Mouse (Mus musculus): ENCODE results near the gene Mtcl1. TPM values are rescaled to one million over a fixed set of nuclear protein-coding genes. Genes with fewer than 3 reads are reported as not detected.

Gene Mtcl1
- polyA plus RNA-seq, 1 experiment from 2014 or later = 2.8 TPM

DNA sequence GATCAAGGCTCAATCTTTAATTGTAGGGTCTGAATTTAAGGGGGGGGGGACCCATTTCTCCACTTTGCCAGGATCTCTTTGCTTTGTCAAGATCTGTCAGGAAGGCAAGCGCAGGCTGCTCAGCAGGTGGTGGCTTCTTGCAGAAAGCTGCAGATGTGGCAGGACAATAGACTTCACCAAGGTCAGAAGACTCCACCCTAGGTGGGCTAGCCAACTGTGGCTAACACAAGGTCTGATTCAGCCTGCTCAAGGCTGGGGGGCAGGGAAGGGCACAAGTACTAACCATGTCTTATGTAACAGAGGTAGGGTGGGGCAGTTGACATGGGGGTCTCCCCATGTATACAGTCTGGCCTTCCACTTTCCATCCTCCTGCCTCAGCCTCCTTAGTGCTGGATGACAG, 7.7 kb upstream of the Mtcl1 start:
- no peak overlapping the region for H3K27ac ChIP-seq (ENCODE audit: low read depth, low read length)
- H3K4me1 ChIP-seq (ENCODE audit: control insufficient read depth, insufficient read depth, low read length) = no peaks in the 10 kb centered on the region
- no peaks in the 10 kb centered on the region for H3K9me3 ChIP-seq (replicated peaks; ENCODE audit: control insufficient read depth, low read length)
- no peak for ATAC-seq (replicated peaks; ENCODE audit: insufficient number of reproducible peaks, low FRiP score, low TSS enrichment)
- no peak overlapping the region for H3K9ac ChIP-seq (ENCODE audit: low read depth, low read length)
- H3K4me3 ChIP-seq (ENCODE audit: low read depth, low read length) = no peak overlapping the region
- H3K4me2 ChIP-seq = no peak overlapping the region
- WGBS (ENCODE audit: insufficient replicate concordance) = 78% methylated on average over 1 of the region's 1 CpGs
- H3K27me3 ChIP-seq (ENCODE audit: control insufficient read depth, insufficient read depth, low read length) = peaks cover 7% of the 10 kb centered on the region; the same call in 1 of the 2 replicates
- H3K36me3 ChIP-seq (ENCODE audit: control insufficient read depth, insufficient read depth, low read length) = no peaks in the 10 kb centered on the region

DNA sequence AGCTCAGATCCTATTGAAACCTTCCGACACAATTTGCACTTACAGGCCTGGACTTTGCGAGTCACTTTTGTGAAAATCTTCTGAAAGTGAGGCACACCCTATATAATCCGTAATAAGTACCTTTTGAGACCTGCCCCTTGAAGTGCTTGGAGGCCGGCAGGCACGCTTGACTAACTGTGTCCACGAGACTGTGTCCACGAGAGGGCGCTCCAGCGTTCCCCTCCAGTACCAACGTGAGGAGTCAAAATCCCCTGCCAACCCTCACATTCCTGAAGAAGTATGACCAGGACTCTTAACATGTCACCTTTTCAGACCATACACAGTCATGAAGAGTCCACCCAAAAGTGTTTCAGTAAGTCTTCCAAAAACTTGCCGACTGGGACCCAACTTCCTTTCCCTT, 1.6 kb upstream of the Mtcl1 start:
- WGBS (ENCODE audit: insufficient replicate concordance) = 3% methylated on average over 11 of the region's 11 CpGs
- Histone ChIP-seq H3K4me3 (ENCODE audit: low read depth, low read length) (peak overlapping the region; percentile 61; the same call in 1 of the 2 replicates), H3K27me3 (ENCODE audit: control insufficient read depth, insufficient read depth, low read length) (peaks cover 36% of the 10 kb centered on the region), H3K9ac (ENCODE audit: low read depth, low read length) (no peak overlapping the region), H3K4me2 (peak overlapping the region; percentile 83), H3K4me1 (ENCODE audit: control insufficient read depth, insufficient read depth, low read length) (peaks cover 12% of the 10 kb centered on the region; the same call in 1 of the 2 replicates), H3K9me3 (replicated peaks; ENCODE audit: control insufficient read depth, low read length) (no peaks in the 10 kb centered on the region), H3K27ac (ENCODE audit: low read depth, low read length) (no peak overlapping the region), H3K36me3 (ENCODE audit: control insufficient read depth, insufficient read depth, low read length) (no peaks in the 10 kb centered on the region)
- no peak for ATAC-seq (replicated peaks; ENCODE audit: insufficient number of reproducible peaks, low FRiP score, low TSS enrichment)

DNA sequence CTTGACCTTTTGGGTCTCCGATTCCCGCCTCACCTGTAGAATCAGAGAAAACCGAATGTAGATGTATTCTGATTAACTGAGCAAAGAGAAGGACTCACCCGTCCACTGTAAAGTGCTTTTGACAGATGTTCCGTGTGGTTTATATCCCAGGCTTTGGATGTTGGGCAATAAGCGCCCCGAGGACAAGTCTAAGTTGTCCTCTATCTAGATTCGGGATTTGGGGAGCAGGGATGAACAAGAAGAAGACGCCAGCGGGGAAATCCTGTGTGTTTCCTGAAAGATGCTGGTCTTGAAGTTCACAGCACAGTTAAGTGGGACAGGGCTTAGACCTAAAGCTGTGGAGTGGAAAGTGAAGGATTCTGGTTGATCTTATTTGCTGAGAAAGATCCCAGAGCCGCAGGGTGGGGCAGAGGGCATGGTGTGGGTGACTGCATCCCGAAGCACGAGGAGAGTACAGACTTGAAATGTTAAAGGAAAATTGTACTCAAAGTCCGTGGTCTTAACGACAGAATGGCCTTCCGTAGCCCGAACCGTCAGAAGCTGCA, 1.0 kb upstream of the Mtcl1 start:
- 4% methylated on average over 18 of the region's 18 CpGs for WGBS (ENCODE audit: insufficient replicate concordance)
- peak overlapping the region; percentile 83 for H3K4me2 ChIP-seq
- peaks cover 36% of the 10 kb centered on the region for H3K27me3 ChIP-seq (ENCODE audit: control insufficient read depth, insufficient read depth, low read length)
- no peaks in the 10 kb centered on the region for H3K9me3 ChIP-seq (replicated peaks; ENCODE audit: control insufficient read depth, low read length)
- no peak overlapping the region for H3K27ac ChIP-seq (ENCODE audit: low read depth, low read length)
- no peaks in the 10 kb centered on the region for H3K36me3 ChIP-seq (ENCODE audit: control insufficient read depth, insufficient read depth, low read length)
- peaks cover 12% of the 10 kb centered on the region; the same call in 1 of the 2 replicates for H3K4me1 ChIP-seq (ENCODE audit: control insufficient read depth, insufficient read depth, low read length)
- no peak for ATAC-seq (replicated peaks; ENCODE audit: insufficient number of reproducible peaks, low FRiP score, low TSS enrichment)
- no peak overlapping the region for H3K9ac ChIP-seq (ENCODE audit: low read depth, low read length)
- peak overlapping the region; percentile 61 for H3K4me3 ChIP-seq (ENCODE audit: low read depth, low read length)

- peaks cover 12% of the 10 kb centered on the region; the same call in 1 of the 2 replicates for H3K4me1 ChIP-seq (ENCODE audit: control insufficient read depth, insufficient read depth, low read length)
- H3K9me3 ChIP-seq (replicated peaks; ENCODE audit: control insufficient read depth, low read length) = no peaks in the 10 kb centered on the region
- no peak overlapping the region for H3K27ac ChIP-seq (ENCODE audit: low read depth, low read length)
- peak overlapping the region; percentile 61 for H3K4me3 ChIP-seq (ENCODE audit: low read depth, low read length)
- ATAC-seq (replicated peaks; ENCODE audit: insufficient number of reproducible peaks, low FRiP score, low TSS enrichment) = peak; percentile 28; the same call in 1 of the 2 replicates
- WGBS (ENCODE audit: insufficient replicate concordance) = under 1% methylated on average over 102 of the region's 136 CpGs
- H3K4me2 ChIP-seq = peak overlapping the region; percentile 83
- H3K9ac ChIP-seq (ENCODE audit: low read depth, low read length) = peak overlapping the region; percentile 68
- H3K27me3 ChIP-seq (ENCODE audit: control insufficient read depth, insufficient read depth, low read length) = peaks cover 36% of the 10 kb centered on the region
- no peaks in the 10 kb centered on the region for H3K36me3 ChIP-seq (ENCODE audit: control insufficient read depth, insufficient read depth, low read length)
Measured at GRCm38 (mm10) chr17:66448421-66449405, 837 bp downstream of the Mtcl1 start.

- Histone ChIP-seq H3K4me1 (ENCODE audit: control insufficient read depth, insufficient read depth, low read length) (peaks cover 12% of the 10 kb centered on the region; the same call in 1 of the 2 replicates), H3K27ac (ENCODE audit: low read depth, low read length) (no peak overlapping the region), H3K4me2 (peak overlapping the region; percentile 83), H3K9me3 (replicated peaks; ENCODE audit: control insufficient read depth, low read length) (no peaks in the 10 kb centered on the region), H3K4me3 (ENCODE audit: low read depth, low read length) (peak overlapping the region; percentile 61), H3K9ac (ENCODE audit: low read depth, low read length) (peak overlapping the region; percentile 68), H3K36me3 (ENCODE audit: control insufficient read depth, insufficient read depth, low read length) (no peaks in the 10 kb centered on the region), H3K27me3 (ENCODE audit: control insufficient read depth, insufficient read depth, low read length) (peaks cover 35% of the 10 kb centered on the region)
- ATAC-seq (replicated peaks; ENCODE audit: insufficient number of reproducible peaks, low FRiP score, low TSS enrichment) = no peak
- 4% methylated on average over 13 of the region's 13 CpGs for WGBS (ENCODE audit: insufficient replicate concordance)
Measured at GRCm38 (mm10) chr17:66447978-66448377, 1.6 kb downstream of the Mtcl1 start.

DNA sequence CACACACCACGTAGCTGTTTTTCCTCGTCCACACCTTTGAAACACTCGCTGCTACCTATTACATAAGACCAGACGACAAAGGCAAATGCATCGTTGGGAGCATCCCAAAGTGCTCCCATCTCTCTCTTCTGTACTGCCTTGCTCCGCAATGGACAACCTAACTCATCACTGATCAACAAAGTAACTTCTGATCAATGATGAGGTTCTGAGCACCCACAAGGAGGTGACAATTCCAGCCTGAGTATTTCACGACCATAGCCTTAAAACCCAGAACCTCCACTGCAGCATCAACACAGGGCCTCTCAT, 2.6 kb downstream of the Mtcl1 start:
- whole genome bisulfite sequencing (ENCODE audit: insufficient replicate concordance) = 42% methylated on average over 7 of the region's 7 CpGs
- Histone ChIP-seq H3K4me3 (ENCODE audit: low read depth, low read length) (no peak overlapping the region), H3K9ac (ENCODE audit: low read depth, low read length) (no peak overlapping the region), H3K4me1 (ENCODE audit: control insufficient read depth, insufficient read depth, low read length) (peaks cover 12% of the 10 kb centered on the region; the same call in 1 of the 2 replicates), H3K27ac (ENCODE audit: low read depth, low read length) (no peak overlapping the region), H3K9me3 (replicated peaks; ENCODE audit: control insufficient read depth, low read length) (no peaks in the 10 kb centered on the region), H3K27me3 (ENCODE audit: control insufficient read depth, insufficient read depth, low read length) (peaks cover 26% of the 10 kb centered on the region), H3K36me3 (ENCODE audit: control insufficient read depth, insufficient read depth, low read length) (no peaks in the 10 kb centered on the region), H3K4me2 (no peak overlapping the region)
- ATAC-seq (replicated peaks; ENCODE audit: insufficient number of reproducible peaks, low FRiP score, low TSS enrichment) = no peak

DNA sequence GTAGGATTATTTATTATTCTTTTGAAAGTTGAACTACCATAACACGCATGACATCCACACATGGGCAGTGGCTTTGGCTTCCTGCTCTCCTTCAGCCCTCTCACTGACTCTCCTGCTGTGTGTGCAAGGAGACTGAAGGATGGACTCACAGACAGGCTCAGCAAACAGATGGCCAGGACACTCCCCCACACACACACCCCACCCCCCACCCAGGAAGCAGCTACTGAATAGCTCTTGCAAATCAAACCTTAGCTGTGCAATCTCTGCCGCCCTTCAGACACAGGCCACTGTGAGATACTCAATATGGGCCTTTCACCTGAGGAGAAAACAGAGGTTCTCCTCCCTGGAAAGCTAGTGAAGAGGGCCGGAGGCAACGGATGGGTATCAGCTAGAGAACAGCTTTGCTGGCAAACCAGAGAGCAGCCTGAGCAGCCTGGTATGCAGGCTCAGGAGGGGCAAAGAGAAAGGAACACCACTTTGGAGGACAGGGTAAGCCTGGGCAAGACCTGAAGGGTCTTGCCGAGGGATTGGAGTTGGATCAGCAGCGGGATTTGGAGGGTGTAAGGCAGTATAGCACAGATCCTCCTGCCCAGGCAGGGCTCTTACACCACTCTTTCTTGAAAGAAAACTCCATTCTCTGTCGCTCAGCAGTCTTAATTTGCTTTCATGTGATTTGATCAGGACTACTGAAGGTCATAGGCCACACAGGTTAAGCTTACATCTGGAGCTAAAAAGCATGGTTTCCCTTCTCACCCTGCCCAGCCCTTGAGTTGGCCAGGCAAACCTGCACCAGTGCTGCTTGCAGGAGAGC, 3.1 kb downstream of the Mtcl1 start:
- Histone ChIP-seq H3K4me1 (ENCODE audit: control insufficient read depth, insufficient read depth, low read length) (peaks cover 12% of the 10 kb centered on the region; the same call in 1 of the 2 replicates), H3K9me3 (replicated peaks; ENCODE audit: control insufficient read depth, low read length) (no peaks in the 10 kb centered on the region), H3K9ac (ENCODE audit: low read depth, low read length) (no peak overlapping the region), H3K4me2 (no peak overlapping the region), H3K36me3 (ENCODE audit: control insufficient read depth, insufficient read depth, low read length) (no peaks in the 10 kb centered on the region), H3K27ac (ENCODE audit: low read depth, low read length) (no peak overlapping the region), H3K27me3 (ENCODE audit: control insufficient read depth, insufficient read depth, low read length) (peaks cover 26% of the 10 kb centered on the region), H3K4me3 (ENCODE audit: low read depth, low read length) (no peak overlapping the region)
- no peak for ATAC-seq (replicated peaks; ENCODE audit: insufficient number of reproducible peaks, low FRiP score, low TSS enrichment)
- 42% methylated on average over 7 of the region's 7 CpGs for WGBS (ENCODE audit: insufficient replicate concordance)

- H3K27ac ChIP-seq (ENCODE audit: low read depth, low read length) = no peak overlapping the region
- peaks cover 17% of the 10 kb centered on the region for H3K27me3 ChIP-seq (ENCODE audit: control insufficient read depth, insufficient read depth, low read length)
- H3K36me3 ChIP-seq (ENCODE audit: control insufficient read depth, insufficient read depth, low read length) = no peaks in the 10 kb centered on the region
- H3K4me3 ChIP-seq (ENCODE audit: low read depth, low read length) = no peak overlapping the region
- no peak overlapping the region for H3K9ac ChIP-seq (ENCODE audit: low read depth, low read length)
- no peak overlapping the region for H3K4me2 ChIP-seq
- ATAC-seq (replicated peaks; ENCODE audit: insufficient number of reproducible peaks, low FRiP score, low TSS enrichment) = no peak
- peaks cover 7% of the 10 kb centered on the region; the same call in 1 of the 2 replicates for H3K4me1 ChIP-seq (ENCODE audit: control insufficient read depth, insufficient read depth, low read length)
- 75% methylated on average over 9 of the region's 9 CpGs for WGBS (ENCODE audit: insufficient replicate concordance)
- no peaks in the 10 kb centered on the region for H3K9me3 ChIP-seq (replicated peaks; ENCODE audit: control insufficient read depth, low read length)
Measured at GRCm38 (mm10) chr17:66444059-66444700, 5.4 kb downstream of the Mtcl1 start.
